Mouse (Mus musculus) neural tube, embryonic 12.5 days (tissue): ENCODE results near the gene Aes. TPM values are rescaled to one million over a fixed set of nuclear protein-coding genes. Genes with fewer than 3 reads are reported as not detected.

Experiments used
- ATAC-seq: fragments of 200-750 bp; cut with Nextera tagmentation; 2 replicates; pipeline ENCODE4 v1.8.0; 2017; ENCODE audit warnings: low read depth, mild to moderate bottlenecking, moderate TSS enrichment, moderate library complexity; ENCODE audit not compliant: low FRiP score
- H3K27ac ChIP-seq: fragments of 300-500 bp; sonication (generic); 2 replicates; pipeline ENCODE4 v1.5.1; 2016
- H3K27me3 ChIP-seq: fragments of 300-500 bp; sonication (generic); replicated peaks from 2 replicates; pipeline ENCODE4 v1.6.1; 2016; ENCODE audit warnings: mild to moderate bottlenecking
- H3K36me3 ChIP-seq: fragments of 300-500 bp; sonication (generic); 2 replicates; pipeline ENCODE4 v1.6.1; 2016; ENCODE audit warnings: mild to moderate bottlenecking
- H3K4me1 ChIP-seq: fragments of 300-500 bp; sonication (generic); 2 replicates; pipeline ENCODE4 v1.6.1; 2016
- H3K4me2 ChIP-seq: fragments of 300-500 bp; sonication (generic); replicated peaks from 2 replicates; pipeline ENCODE4 v1.6.1; 2016; ENCODE audit warnings: mild to moderate bottlenecking
- H3K4me3 ChIP-seq: fragments of 300-500 bp; sonication (generic); 2 replicates; pipeline ENCODE4 v1.5.1; 2016
- H3K9ac ChIP-seq: fragments of 300-500 bp; sonication (generic); 2 replicates; pipeline ENCODE4 v1.6.1; 2016; ENCODE audit warnings: mild to moderate bottlenecking
- H3K9me3 ChIP-seq: fragments of 300-500 bp; sonication (generic); 2 replicates; pipeline ENCODE4 v1.6.1; 2016; ENCODE audit warnings: mild to moderate bottlenecking
- WGBS: fragments of 180-500 bp; shearing (Covaris S2); methylation state at CpG from one replicate; pipeline ENCODE4 v1.1.7; 2016; 5-methylcytosine and 5-hydroxymethylcytosine counted together
- polyA plus RNA-seq: library from polyadenylated mRNA; unstranded; fragments of >200 nt; fragmentation: Nextera tagmentation; extraction: Ambion mirVana; gene quantifications from 2 replicates; pipeline ENCODE4 v1.2.1, GENCODE M21; 2016

Gene Aes
- polyA plus RNA-seq = 547 and 569 TPM in 2 replicates

- 2% methylated on average over 14 of the region's 53 CpGs for WGBS
- peak within 1 kb of the TSS; percentile 68 for H3K27ac ChIP-seq
- no peaks in the 10 kb centered on the region for H3K9me3 ChIP-seq
- peak; percentile 59 for ATAC-seq
- peak within 1 kb of the TSS; percentile 97 for H3K4me2 ChIP-seq
- peak within 1 kb of the TSS; percentile 85 for H3K4me3 ChIP-seq
- H3K36me3 ChIP-seq = peaks cover 12% of the 10 kb centered on the region
- peaks cover 6% of the 10 kb centered on the region; the same call in 1 of the 2 replicates for H3K27me3 ChIP-seq
- peaks cover 36% of the 10 kb centered on the region for H3K4me1 ChIP-seq
- H3K9ac ChIP-seq = peak within 1 kb of the TSS; percentile 96
Measured at GRCm38 (mm10) chr10:81559163-81559626, at the start of gene Aes. Aes (plus strand) TSS chr10:81559488.

- peaks cover 17% of the 10 kb centered on the region; the same call in 1 of the 2 replicates for H3K27me3 ChIP-seq
- no peak for ATAC-seq
- H3K9ac ChIP-seq = no peak overlapping the region
- no peaks in the 10 kb centered on the region for H3K4me1 ChIP-seq
- H3K9me3 ChIP-seq = peaks cover 5% of the 10 kb centered on the region; the same call in 1 of the 2 replicates
- H3K4me2 ChIP-seq = no peak overlapping the region
- H3K27ac ChIP-seq = no peak overlapping the region
- H3K36me3 ChIP-seq = no peaks in the 10 kb centered on the region
- WGBS = 83% methylated on average over 14 of the region's 14 CpGs
- H3K4me3 ChIP-seq = no peak overlapping the region
Measured at GRCm38 (mm10) chr10:81510246-81510810, 49.0 kb upstream of the Aes start.

GRCm38 (mm10) chr10:81513798-81514197 is 45.5 kb upstream of the Aes start:
- no peak for ATAC-seq
- Histone ChIP-seq H3K4me3 (no peak overlapping the region), H3K4me2 (no peak overlapping the region), H3K4me1 (no peaks in the 10 kb centered on the region), H3K9ac (no peak overlapping the region), H3K9me3 (peaks cover 5% of the 10 kb centered on the region; the same call in 1 of the 2 replicates), H3K36me3 (no peaks in the 10 kb centered on the region), H3K27me3 (peaks cover 17% of the 10 kb centered on the region; the same call in 1 of the 2 replicates), H3K27ac (no peak overlapping the region)
- WGBS = 87% methylated on average over 5 of the region's 5 CpGs

GRCm38 (mm10) chr10:81517227-81517626 is 42.1 kb upstream of the Aes start:
- no peak overlapping the region for H3K4me2 ChIP-seq
- H3K9ac ChIP-seq = no peak overlapping the region
- no peak overlapping the region for H3K4me3 ChIP-seq
- H3K27ac ChIP-seq = no peak overlapping the region
- 80% methylated on average over 8 of the region's 8 CpGs for WGBS
- H3K27me3 ChIP-seq = peaks cover 9% of the 10 kb centered on the region; the same call in 1 of the 2 replicates
- peaks cover 5% of the 10 kb centered on the region; the same call in 1 of the 2 replicates for H3K9me3 ChIP-seq
- ATAC-seq = no peak
- no peaks in the 10 kb centered on the region for H3K36me3 ChIP-seq
- no peaks in the 10 kb centered on the region for H3K4me1 ChIP-seq

- ATAC-seq = no peak
- WGBS = 10% methylated on average over 4 of the region's 4 CpGs
- H3K4me1 ChIP-seq = no peaks in the 10 kb centered on the region
Measured at GRCm38 (mm10) chr10:81518546-81518945, 40.7 kb upstream of the Aes start.

GRCm38 (mm10) chr10:81519227-81519977 is 39.9 kb upstream of the Aes start:
- H3K9ac ChIP-seq = no peak overlapping the region
- no peak for ATAC-seq
- H3K4me3 ChIP-seq = no peak overlapping the region
- H3K9me3 ChIP-seq = no peaks in the 10 kb centered on the region
- H3K27me3 ChIP-seq = peaks cover 5% of the 10 kb centered on the region
- H3K36me3 ChIP-seq = no peaks in the 10 kb centered on the region
- H3K27ac ChIP-seq = no peak overlapping the region
- no peaks in the 10 kb centered on the region for H3K4me1 ChIP-seq
- H3K4me2 ChIP-seq = no peak overlapping the region
- 82% methylated on average over 6 of the region's 6 CpGs for WGBS

More at GRCm38 (mm10) chr10:81518546-81518945, 40.7 kb upstream of the Aes start:
- no peaks in the 10 kb centered on the region for H3K27me3 ChIP-seq
- no peak overlapping the region for H3K9ac ChIP-seq
- no peak overlapping the region for H3K4me2 ChIP-seq
- H3K9me3 ChIP-seq = peaks cover 5% of the 10 kb centered on the region; the same call in 1 of the 2 replicates
- H3K36me3 ChIP-seq = no peaks in the 10 kb centered on the region
- no peak overlapping the region for H3K27ac ChIP-seq
- no peak overlapping the region for H3K4me3 ChIP-seq

GRCm38 (mm10) chr10:81519978-81520365 is 39.3 kb upstream of the Aes start:
- no peaks in the 10 kb centered on the region for H3K36me3 ChIP-seq
- no peak overlapping the region for H3K27ac ChIP-seq
- H3K4me3 ChIP-seq = no peak overlapping the region
- no peak overlapping the region for H3K9ac ChIP-seq
- 78% methylated on average over 3 of the region's 3 CpGs for WGBS
- no peak for ATAC-seq
- no peaks in the 10 kb centered on the region for H3K9me3 ChIP-seq
- H3K4me1 ChIP-seq = no peaks in the 10 kb centered on the region
- no peak overlapping the region for H3K4me2 ChIP-seq
- peaks cover 8% of the 10 kb centered on the region for H3K27me3 ChIP-seq

- H3K27me3 ChIP-seq = peaks cover 12% of the 10 kb centered on the region
- no peak overlapping the region for H3K4me3 ChIP-seq
- no peaks in the 10 kb centered on the region for H3K36me3 ChIP-seq
- no peak overlapping the region for H3K9ac ChIP-seq
- no peak overlapping the region for H3K27ac ChIP-seq
- H3K9me3 ChIP-seq = no peaks in the 10 kb centered on the region
- ATAC-seq = no peak
- 84% methylated on average over 6 of the region's 6 CpGs for WGBS
- H3K4me1 ChIP-seq = no peaks in the 10 kb centered on the region
- H3K4me2 ChIP-seq = no peak overlapping the region
Measured at GRCm38 (mm10) chr10:81523142-81523541, 36.1 kb upstream of the Aes start.

- peaks cover 12% of the 10 kb centered on the region for H3K27me3 ChIP-seq
- H3K9ac ChIP-seq = no peak overlapping the region
- H3K4me2 ChIP-seq = no peak overlapping the region
- H3K4me1 ChIP-seq = no peaks in the 10 kb centered on the region
- H3K27ac ChIP-seq = no peak overlapping the region
- H3K4me3 ChIP-seq = no peak overlapping the region
- no peaks in the 10 kb centered on the region for H3K36me3 ChIP-seq
- no peak for ATAC-seq
- 23% methylated on average over 19 of the region's 19 CpGs for WGBS
- no peaks in the 10 kb centered on the region for H3K9me3 ChIP-seq
Measured at GRCm38 (mm10) chr10:81523570-81523969, 35.7 kb upstream of the Aes start.

- WGBS = 24% methylated on average over 9 of the region's 9 CpGs
- H3K27me3 ChIP-seq = peaks cover 12% of the 10 kb centered on the region
- 0 out of 2 replicates have a peak within 1 kb of the TSS, but pooled peaks have one; percentile 9 for H3K4me3 ChIP-seq
- H3K9me3 ChIP-seq = no peaks in the 10 kb centered on the region
- ATAC-seq = no peak
- no peak within 1 kb of the TSS for H3K27ac ChIP-seq
- H3K36me3 ChIP-seq = peaks cover 4% of the 10 kb centered on the region; the same call in 1 of the 2 replicates
- H3K4me2 ChIP-seq = no peak within 1 kb of the TSS
- no peak within 1 kb of the TSS for H3K9ac ChIP-seq
- H3K4me1 ChIP-seq = no peaks in the 10 kb centered on the region
Measured at GRCm38 (mm10) chr10:81524051-81524605, 35.2 kb upstream of the Aes start, which contains the start of gene Gna15. Gna15 (minus strand) TSS chr10:81524225.

- WGBS = 67% methylated on average over 12 of the region's 13 CpGs
- ATAC-seq = no peak
Measured at GRCm38 (mm10) chr10:81525017-81525694, 34.1 kb upstream of the Aes start.

GRCm38 (mm10) chr10:81526779-81527178 is 32.5 kb upstream of the Aes start:
- Histone ChIP-seq H3K4me2 (no peak overlapping the region), H3K4me3 (no peak overlapping the region), H3K9ac (no peak overlapping the region), H3K9me3 (no peaks in the 10 kb centered on the region), H3K4me1 (no peaks in the 10 kb centered on the region), H3K27ac (no peak overlapping the region), H3K36me3 (peaks cover 28% of the 10 kb centered on the region), H3K27me3 (peaks cover 12% of the 10 kb centered on the region)
- ATAC-seq = no peak; the same call in 1 of the 2 replicates
- 17% methylated on average over 14 of the region's 14 CpGs for WGBS

More at GRCm38 (mm10) chr10:81525017-81525694, 34.1 kb upstream of the Aes start:
- H3K27ac ChIP-seq = no peak overlapping the region
- H3K4me1 ChIP-seq = no peaks in the 10 kb centered on the region
- no peak overlapping the region for H3K4me3 ChIP-seq
- no peak overlapping the region for H3K9ac ChIP-seq
- no peaks in the 10 kb centered on the region for H3K9me3 ChIP-seq
- H3K27me3 ChIP-seq = peaks cover 12% of the 10 kb centered on the region
- no peak overlapping the region for H3K4me2 ChIP-seq
- H3K36me3 ChIP-seq = peaks cover 14% of the 10 kb centered on the region
